Mouse (Mus musculus): ENCODE results near the gene Shisa7. TPM values are rescaled to one million over a fixed set of nuclear protein-coding genes. Genes with fewer than 3 reads are reported as not detected.
"Not testable (repeated sequence)": the region's sequence is repeated elsewhere in the genome, so short reads cannot be mapped to it uniquely, and the experiment has no call there.

The Shisa7 gene
- total RNA-seq, 2 experiments from 2014 or later, result 176 to 202 TPM

DNA sequence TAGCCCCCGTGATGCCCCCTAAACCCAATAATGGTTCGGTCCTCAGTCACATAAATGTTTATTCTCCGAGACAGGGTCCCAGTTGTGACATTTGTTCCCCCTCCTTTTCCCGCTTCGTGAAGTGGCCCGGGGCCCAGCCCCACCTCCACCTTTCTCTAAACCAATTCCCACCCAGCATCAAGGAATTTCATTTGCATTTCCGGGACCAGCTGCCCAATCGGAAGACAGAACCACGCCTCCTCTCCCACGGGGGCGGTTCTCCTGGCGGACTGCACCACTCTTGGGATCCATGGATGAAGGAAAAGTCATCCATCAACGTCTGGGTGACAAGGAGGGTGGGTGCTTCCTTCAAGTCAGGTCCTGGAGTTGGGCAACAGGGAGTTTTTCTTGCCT, 417 bp upstream of the Shisa7 start:
- peak; percentile 89 for DNase-seq

DNA sequence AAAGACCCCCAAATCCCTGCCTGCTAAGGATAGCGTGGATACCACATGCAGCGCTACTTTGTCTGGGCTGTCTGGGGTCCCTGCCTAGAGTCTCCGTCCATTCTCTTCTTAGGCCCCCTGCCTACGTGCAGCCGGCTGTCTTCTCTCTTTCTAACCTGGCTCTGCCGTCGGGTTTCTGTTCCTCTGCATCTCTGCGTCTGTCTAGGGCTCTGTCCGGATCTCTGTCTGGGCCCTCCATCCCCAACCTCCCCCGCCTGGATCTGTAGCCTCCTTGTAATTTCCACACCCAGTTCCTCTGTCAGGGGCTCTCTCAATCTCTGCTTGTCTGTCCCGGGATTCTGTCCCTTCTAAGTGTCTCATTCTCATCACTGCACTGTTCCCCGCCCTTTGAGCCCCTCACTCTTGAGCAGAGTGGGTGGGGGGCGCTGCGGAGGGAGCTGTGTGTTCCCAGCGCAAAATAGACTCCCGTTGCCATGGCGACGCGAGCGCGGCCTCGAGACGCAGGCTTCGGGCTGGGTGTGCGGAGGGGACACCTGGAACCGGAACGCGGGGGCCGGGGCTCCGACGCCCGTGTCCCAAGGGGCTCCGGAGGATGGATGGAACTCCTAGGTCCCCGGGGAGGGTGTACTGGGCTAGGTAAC, 772 bp downstream of the Shisa7 start:
- DNase-seq, result peak; percentile 82 to 85

DNA sequence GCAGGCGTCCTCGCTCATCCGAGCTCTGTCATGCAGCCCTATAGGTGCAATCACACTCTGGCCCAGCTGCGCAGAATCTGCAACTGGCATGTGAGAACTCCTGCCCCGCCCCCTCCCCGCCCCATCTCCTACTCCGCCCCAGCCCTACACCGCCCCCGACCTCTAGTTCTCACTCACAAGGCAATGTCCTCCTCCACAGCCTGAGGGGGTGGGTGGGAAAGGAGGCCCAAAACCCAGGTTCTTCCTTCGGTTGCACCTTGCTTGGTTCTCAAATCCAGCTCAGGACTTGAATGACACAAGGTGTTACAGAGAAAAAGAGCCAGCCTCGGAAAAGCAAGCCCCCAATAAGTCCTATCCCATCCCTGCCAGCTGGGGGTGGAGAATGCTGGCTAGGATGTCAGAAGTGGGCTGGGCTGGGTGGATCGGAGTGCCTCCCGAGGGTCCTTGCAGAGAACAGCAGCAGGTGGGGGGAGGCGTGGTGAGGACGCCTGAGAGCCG, 1.8 kb downstream of the Shisa7 start:
- DNase-seq, result peak; percentile 61 to 64

DNA sequence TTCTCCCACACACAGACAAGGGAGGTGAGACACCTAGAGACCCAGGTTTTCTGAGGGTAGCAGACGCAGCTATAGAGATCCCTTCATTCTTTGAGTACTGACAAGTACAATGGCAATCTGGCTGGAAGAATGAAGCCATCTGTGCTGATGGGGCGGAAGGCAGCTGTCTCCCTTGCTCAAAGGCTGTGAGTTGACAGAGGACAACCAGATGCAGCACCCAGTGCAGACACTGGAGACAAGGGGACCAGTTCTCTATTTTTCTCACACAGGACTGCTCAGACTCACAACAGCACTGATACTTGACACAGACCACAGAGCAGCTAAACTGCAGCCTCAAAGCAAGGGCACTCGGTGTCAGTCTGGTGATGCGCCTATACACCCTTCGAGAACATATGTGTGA, 2.4 kb downstream of the Shisa7 start:
- DNase-seq, result peak; percentile 62 to 74

DNA sequence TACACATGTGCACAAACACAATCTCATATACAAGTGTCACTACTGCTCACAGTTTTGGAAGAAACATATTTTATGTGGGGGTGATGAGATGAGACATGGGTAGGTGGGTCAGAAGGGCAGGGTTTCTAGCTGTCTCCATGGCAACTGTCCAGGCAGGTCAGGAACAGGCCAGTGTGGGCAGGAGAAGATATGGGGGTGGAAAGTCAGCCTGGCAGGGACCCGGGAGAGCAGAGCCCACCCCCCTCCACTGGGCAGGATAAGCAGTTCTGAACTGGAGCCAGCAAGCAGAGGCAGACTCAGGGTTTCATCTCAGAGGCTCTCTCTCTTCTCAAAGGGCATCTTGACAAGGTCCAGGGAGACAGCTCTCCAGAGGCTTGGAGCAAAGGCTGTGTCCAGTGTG, 6.9 kb downstream of the Shisa7 start:
- DNase-seq, result no peak

DNA sequence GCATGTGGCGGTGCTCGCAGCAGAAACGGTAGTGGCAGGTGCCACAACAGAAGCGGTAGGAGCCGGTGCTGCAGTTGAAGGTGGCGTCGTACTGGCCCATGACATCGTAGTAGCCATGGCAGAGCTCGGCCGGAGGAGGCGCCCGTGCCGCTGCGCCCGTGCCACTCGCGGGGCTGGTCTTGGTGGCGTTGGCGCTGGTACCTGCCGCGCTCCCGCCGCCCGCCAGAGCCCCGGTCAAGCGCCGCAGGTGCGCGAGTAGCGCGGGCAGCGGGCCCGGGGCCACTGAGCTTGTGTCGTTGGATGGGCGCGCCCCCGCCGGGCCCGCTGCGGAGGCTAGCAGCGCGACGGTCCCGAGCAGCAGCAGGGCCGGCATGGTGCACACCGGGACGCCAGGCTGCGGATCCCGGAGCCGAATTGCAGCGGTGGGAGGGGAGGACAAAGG, 8.1 kb downstream of the Shisa7 start:
- DNase-seq, result peak in 1 of 2 experiments; percentile 49

DNA sequence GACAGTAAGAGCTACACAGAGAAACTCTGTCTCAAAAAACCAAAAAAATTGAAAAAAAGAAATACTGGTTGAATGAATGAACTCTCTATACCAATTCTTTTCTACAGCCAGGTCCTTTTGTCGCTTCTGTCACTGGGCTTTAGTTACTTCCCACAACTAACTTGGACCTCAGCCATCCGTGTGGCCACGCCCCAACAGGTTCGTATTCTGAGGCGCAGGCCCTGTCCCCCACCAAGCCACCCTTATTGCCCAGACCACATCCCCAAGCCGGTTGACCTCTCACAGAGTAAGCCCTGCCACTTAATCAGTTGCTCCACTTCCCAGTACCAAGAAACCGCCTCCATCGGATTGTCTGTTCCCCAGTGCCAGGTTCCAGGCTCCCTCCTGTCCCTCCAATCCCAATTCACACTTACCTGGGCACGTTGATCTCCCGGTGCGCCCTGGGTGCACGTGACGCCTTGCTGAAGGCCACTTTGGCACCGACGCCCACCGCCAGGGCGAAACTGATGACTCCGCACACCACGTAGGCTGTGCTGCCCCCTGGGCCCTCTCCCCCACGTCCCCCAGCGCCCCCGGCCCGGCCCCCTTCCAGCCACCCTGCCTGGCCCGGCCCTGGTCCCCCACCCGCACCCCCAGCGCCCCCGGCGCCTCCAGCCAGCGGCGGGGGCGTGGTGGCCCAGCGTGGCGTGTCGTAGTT, 8.7 kb downstream of the Shisa7 start:
- DNase-seq, result no peak

DNA sequence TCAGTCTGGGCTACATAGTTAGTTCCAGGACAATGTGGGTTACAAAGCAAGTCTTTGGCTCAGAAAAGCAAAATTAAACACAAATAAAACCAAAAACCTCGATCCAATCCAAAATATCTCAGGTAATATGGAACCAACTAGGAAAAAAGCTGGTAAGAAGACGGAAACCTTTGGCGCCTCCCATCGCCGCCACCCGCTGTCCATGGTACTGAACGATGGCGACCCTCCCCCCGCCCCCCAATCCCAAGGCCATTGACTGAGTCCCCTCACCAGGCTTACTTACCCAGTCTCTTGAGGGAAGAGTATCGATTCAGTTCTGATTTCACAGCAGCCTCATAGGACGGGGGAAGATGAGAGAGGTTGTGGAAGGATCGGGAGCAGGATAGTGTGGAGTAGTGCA, 14.0 kb downstream of the Shisa7 start:
- DNase-seq, result no peak

DNA sequence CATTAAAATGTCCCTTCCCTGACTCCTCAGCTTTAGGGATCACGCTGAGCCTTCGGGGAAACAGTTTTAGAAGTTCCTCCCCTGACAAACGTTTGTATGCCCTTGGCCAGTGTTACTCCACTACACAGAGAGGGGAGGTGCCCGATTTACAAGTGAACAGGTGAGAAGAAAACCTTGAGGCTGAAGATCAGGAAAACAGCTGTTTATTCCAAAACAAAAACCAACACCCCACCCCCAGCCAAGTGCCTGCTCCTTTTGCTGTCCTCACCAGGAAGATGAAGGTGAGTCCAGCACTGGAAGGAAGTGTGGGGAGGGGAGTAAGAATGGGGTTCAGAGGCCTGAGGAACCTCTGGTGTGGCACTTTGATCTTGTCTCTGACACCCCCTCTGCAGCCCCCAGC, 19.1 kb downstream of the Shisa7 start:
- DNase-seq, result no peak

DNA sequence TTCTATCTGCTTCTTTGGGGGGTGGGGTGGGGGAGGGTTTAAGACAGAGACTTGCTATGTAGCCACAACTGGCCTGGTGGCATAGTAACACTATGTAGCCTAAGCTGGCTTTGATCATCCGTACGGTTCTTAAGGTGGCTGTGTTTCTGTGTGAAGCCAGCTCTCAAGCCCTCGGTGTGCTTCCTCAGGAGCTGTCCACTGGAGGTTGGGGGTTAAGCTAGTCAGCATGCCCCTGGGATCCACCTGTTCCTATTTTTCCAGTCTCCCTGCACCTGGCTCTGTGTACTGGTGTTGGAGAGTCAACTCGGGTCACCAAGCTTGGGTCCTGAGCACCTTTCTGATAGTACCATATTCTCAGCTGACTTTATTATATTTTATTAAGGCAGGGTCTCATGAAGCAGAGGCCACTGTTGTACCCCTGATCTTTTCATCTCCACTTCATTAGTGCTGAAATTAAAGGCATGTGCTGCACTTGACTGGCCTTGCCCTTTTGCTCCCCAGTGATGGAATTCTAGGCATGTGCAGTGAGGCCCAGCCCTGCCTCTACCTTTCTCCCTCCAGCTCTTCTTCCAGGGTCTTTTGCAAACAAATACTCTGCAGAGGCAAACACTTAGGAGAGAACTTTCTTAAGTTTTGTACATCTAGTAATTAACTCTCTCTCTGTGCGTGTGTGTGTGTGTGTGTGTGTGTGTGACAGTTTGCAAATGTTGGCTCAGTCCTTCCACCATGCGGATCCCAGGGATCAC, 22.2 kb downstream of the Shisa7 start:
- no peak for DNase-seq

DNA sequence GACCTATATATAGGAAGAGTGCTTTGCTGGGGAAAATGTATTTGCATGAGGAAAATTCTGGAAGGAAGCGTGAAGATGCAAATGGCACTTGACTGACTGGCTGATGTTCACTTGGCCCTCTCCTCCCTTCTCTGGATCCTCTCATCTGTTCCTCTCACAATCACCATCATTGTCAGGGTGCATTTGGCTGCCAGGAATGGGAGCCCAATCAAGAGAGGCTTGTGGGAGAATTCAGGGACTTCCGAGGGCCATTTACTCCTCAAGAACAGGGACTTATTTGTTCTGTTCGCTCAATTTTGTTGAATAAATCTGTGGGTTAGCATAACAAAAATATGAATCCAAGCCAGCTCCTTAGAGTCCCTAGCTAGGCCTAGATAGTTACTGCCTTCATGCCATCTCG, 22.8 kb downstream of the Shisa7 start:
- DNase-seq, result peak in 1 of 2 experiments; percentile 45

DNA sequence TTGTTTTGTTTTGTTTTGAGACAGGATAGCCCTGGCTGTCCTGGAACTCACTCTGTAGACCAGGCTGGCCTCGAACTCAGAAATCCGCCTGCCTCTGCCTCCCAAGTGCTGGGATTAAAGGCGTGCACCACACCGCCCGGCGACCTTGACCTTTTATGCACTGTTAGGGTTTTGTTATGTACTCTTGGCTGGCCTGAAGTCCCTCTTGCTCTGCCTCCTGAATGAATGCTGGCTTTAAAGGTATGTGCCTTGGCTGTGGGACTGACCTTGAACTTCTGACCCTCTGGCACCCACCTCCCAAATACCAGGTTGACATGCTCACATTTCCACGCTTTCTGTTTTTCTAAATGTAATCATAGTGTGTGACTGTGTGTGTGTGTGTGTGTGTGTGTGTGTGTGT, 23.6 kb downstream of the Shisa7 start:
- not testable (repeated sequence) for DNase-seq

DNA sequence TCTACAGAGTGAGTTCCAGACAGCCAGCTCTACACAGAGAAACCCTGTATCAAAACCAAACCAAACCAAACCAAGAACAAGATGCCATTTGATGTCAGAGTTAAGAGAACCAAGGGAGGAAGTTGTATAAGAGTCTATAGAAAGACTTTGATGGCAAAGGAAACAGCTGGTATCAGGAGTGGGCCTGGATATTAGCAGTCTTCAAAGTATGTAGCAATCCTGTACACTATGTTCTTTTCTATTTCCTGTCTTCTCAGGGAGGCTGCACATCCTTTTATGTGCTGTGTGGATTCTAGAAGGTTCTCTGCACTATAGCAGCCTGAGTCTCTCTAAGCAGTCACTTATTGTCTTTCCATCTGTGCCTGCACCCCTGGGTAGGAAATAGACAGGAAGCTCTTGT, 27.9 kb downstream of the Shisa7 start:
- no peak for DNase-seq

DNA sequence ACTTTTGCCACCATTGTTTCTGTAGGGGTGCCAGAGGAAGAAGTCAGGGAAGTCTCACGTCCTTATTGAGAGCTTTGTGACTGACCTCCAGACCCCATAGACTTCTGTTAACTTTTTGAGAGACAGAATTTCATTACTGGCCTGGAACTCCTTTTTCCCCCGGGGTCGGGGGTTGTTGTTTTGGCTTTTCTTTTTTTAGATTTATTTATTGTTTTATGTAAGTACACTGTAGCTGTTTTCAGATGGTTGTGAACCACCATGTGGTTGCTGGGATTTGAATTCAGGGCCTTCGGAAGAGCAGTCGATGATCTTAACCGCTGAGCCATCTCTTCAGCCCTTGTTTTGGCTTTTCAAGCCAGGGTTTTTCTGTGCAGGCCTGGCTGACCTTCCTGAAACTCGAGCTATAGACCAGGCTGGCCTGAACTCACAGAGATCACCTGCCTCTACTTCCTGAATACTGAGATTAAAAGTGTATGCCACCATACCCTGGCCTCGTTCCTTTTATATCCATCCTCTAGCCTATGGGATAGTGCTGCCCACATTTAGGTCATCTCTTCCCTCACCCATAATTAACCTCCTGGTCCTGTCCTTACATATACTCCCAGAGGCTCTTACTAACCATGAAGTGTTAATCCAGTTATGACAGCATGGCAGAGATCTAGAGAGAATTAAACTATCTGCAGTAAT, 31.2 kb downstream of the Shisa7 start:
- DNase-seq, result no peak

DNA sequence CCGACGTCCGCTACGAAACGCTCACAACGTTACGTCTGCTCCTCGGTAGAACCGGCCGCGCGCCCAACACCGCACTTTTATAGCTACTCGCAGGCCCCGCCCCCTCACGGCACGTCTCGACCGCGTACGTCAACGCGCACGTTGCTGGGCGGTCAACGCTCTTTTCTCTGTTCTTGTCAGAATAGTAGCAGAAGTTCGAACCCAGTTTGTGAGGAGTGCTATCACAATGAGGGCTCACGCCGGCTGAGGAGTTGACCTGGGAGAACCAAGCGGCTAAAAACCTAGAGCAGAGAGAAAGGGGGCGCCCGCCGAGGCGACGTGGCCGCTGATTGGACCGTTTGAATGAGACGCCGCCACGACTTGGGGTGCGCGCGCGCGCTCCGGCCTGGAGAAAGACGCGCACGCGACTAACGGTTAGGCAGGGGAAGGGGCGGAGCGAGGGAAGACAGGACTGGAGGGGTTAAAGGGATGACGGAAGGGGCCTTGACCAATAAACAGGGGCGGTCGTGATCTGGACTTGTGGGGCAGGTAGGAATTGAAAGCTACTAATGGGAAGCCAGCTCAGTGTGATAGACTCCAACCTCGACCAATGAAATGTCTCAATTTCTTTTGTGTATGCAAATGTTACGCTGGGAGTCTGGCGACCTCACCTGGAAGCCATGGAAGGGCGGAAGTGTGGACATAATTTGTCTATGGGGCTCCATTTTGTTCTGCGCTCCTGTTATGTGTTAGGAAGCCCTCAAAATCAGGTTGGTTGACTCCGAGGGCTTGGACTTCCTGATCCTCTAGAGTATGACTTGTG, 32.0 kb downstream of the Shisa7 start, which contains the start of gene Ube2s:
TSS of gene Ube2s (minus strand) at position 288 of the 802 bp plus-strand sequence.
- DNase-seq, result peak; percentile 98

DNA sequence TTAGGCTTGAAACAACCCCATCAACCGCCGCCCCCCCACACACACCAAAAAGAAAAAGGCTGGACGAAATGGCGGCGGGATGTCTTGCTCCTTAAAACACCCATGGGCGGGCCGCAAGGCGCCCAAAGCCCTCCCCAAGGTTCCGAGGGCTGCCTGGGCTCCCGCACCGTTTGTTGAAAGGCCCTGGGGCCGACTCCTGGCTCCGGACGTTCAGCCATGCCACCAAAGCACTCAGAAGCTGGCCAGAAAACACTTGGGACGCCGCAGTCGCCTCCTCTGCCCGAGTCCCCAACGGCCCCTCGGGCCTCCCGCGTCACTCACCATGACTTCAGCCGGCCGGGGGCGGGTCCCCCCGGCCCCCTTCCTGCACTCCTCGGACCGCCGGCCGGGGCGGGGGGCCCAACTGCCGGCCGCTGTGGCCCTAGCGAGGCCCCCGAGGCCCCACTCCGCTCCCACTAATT, 32.6 kb downstream of the Shisa7 start:
- no peak for DNase-seq

DNA sequence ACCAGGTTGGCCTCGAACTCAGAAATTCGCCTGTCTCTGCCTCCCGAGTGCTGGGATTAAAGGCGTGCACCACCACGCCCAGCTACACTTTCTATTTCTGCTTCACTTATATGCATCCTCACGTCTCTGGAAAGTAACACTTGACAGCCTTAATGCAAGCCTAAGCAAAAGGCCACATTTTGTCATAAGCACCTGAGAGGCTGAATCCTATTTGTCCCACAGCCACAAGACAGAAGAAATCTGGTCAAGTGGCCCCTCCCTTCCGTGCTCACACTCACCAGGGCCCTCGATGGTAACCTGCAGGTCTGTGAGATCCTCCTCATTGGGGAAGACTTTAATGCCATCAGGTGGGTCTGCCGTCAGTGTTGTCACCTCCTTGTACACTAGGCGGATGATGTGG, 33.4 kb downstream of the Shisa7 start:
- not testable (repeated sequence) for DNase-seq

DNA sequence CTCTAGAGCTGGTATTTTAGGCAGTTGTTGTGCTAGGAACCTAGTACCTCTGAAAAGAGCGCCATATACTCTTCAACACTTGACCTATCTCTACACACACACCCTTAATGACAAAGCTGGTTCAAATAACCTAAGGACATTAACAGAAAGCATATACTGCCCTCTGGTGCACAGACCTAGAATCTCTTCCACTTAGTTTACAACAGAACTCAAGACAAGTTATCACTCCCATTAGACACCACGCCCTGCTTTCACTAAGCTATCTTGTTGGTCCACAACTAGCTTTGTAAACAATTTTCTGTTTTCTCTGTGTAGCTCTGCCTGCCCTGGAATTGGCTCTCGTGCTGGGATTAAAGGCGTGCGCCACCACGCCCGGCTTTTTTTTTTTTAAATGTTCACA, 37.8 kb downstream of the Shisa7 start:
- DNase-seq, result no peak

DNA sequence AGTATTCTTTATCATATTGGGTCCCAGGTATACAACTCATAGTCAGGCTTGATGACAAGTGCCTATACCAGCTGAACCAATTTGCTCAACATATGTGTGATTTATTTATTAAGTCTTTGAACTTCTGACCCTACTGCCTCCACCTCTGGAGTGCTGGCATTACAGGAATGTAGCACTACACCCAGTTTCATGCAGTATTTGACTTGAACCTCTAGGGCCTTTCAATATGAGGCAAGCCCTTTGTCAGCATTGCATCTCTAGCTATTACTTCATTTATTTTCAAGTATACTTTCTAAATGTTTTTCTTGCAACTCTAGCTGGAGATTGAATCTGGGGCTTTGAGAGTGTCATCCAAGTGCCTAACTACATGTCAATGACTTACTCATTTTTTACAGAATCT, 42.2 kb downstream of the Shisa7 start:
- no peak for DNase-seq

DNA sequence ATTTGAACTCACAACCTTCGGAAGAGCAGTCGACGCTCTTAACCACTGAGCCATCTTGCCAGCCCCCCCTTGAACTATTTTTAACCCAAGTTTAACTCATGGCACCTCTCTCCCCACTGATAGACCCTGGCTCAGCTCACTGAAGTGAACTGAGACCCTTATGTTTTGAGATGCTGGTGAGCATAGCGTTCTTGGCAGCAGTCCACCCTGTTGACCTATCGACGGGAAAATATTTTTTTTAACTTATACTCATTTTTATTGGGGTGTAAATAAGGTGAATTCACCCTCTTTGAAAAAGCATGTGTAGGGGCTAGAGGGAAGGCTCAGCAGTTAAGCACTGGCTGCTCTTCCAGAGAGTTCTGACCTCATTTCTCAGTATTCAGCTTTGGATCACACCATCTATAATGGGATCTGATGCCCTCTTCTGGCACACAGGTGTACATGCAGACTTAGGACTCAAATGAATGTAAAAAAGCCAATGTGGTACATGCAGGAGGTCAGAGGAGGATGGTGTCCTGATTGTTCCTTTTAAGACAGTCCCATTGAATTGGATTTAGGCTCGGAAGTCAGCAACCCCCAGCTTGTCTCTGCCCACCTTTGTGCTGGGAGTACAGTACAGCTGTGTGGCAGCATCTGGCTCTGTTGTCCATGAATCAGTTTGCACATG, 48.6 kb downstream of the Shisa7 start:
- no peak for DNase-seq

DNA sequence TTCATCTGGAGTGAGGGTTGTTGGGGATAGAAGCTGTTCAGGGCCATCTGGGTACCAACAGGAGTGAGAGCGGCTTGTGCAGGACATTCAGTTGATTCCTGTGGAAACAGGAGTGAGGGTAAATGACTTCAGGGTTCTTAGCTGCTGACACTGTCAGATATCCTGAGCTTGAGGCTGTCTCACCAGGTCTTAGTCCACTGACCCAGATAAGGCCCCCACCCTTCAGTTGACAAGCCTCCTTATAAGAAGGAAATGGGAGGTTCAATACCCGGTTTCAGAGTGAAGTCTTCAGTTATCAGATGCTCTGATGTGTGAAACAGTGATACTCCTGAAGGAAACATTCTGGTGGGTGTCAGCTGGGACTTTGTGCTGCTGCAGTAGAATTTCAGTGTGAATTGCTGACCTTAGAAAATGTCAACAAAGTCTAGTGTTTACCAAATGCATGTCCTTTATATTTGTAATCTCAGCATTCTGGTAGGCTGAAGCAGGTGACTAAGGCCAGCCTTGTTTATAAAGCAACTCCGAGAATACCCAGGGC, 49.8 kb downstream of the Shisa7 start:
- DNase-seq, result no peak

All from layer of hippocampus, postnatal 36 days (tissue).